Mouse (Mus musculus) heart, embryonic 16.5 days (tissue): ENCODE measurements around the gene Nup153. TPM values are rescaled to one million over a fixed set of nuclear protein-coding genes. Genes with fewer than 3 reads are reported as not detected.

Source experiments
- ATAC-seq: fragments of 200-750 bp; cut with Nextera tagmentation; replicated peaks from 2 replicates; pipeline ENCODE4 v1.8.0; 2017; ENCODE audit warnings: moderate number of reproducible peaks; ENCODE audit not compliant: insufficient read depth, low FRiP score; ENCODE audit errors: extremely low read depth
- H3K27ac ChIP-seq: fragments of 300-500 bp; sonication (generic); 2 replicates; pipeline ENCODE4 v1.5.1; 2014; ENCODE audit warnings: mild to moderate bottlenecking, low read length, control low read depth, moderate library complexity
- H3K27me3 ChIP-seq: fragments of 300-500 bp; sonication (generic); 2 replicates; pipeline ENCODE4 v1.6.1; 2014; ENCODE audit warnings: low read length, mixed read lengths; ENCODE audit not compliant: control insufficient read depth, insufficient read depth
- H3K36me3 ChIP-seq: fragments of 300-500 bp; sonication (generic); 2 replicates; pipeline ENCODE4 v1.6.1; 2014; ENCODE audit not compliant: control insufficient read depth, insufficient read depth
- H3K4me1 ChIP-seq: fragments of 300-500 bp; sonication (generic); 2 replicates; pipeline ENCODE4 v1.6.1; 2014; ENCODE audit warnings: low read length, mixed read lengths; ENCODE audit not compliant: control insufficient read depth, insufficient read depth
- H3K4me2 ChIP-seq: fragments of 300-500 bp; sonication (generic); 2 replicates; pipeline ENCODE4 v1.6.1; 2014; ENCODE audit warnings: low read depth, mild to moderate bottlenecking, control low read depth, low read length
- H3K4me3 ChIP-seq: fragments of 300-500 bp; sonication (generic); 2 replicates; pipeline ENCODE4 v1.5.1; 2014; ENCODE audit warnings: mild to moderate bottlenecking, control low read depth, low read length
- H3K9ac ChIP-seq: fragments of 300-500 bp; sonication (generic); 2 replicates; pipeline ENCODE4 v1.6.1; 2014; ENCODE audit warnings: low read length, control low read depth
- H3K9me3 ChIP-seq: fragments of 300-500 bp; sonication (generic); replicated peaks from 2 replicates; pipeline ENCODE4 v1.6.1; 2016; ENCODE audit warnings: low read length; ENCODE audit not compliant: control insufficient read depth
- WGBS: fragments of 180-500 bp; shearing (Covaris S2); extraction: QIAGEN DNeasy Blood & Tissue Kit; methylation state at CpG from one replicate; pipeline ENCODE4 v1.1.7; 2014; 5-methylcytosine and 5-hydroxymethylcytosine counted together
- polyA plus RNA-seq: library from polyadenylated mRNA; unstranded; fragments of >200 nt; fragmentation: Nextera tagmentation; extraction: Ambion mirVana; gene quantifications from 2 replicates; pipeline ENCODE4 v1.2.1, GENCODE M21; 2015

Nup153 gene
- 12.7 and 12.9 TPM in 2 replicates for polyA plus RNA-seq

DNA sequence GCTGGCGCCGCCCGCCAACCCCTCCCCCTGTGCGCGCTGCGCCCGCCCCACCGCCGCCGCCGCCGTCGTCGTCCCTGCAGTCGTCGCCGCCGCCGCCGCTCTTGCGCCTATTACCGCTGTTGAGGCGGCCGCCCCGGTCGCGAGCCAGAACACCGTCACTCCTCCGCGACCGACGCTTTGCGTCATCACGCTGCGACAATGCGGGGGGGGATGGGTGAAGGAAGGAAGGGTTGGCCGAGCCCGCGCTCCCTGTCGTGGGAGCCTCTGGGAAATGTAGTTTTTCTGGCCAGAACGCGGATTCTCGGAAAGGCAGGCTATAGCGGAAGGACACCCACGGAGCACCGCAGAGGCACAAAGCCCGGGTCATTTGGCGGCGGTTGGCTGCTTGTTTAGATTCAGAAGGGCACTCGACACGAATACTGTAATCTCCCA, at the start of gene Nup153:
Gene Nup153 (minus strand): TSS at position 104 of the 432 bp plus-strand sequence.
- WGBS: under 1% methylated on average over 46 of the region's 51 CpGs

GRCm38 (mm10) chr13:46777461-46777860, 49.7 kb upstream of the Nup153 start:
- H3K27ac ChIP-seq: no peak overlapping the region

More for the DNA sequence above, at the start of gene Nup153:
- Histone ChIP-seq H3K9ac (peak within 1 kb of the TSS; percentile 96), H3K9me3 (no peaks in the 10 kb centered on the region), H3K4me3 (peak within 1 kb of the TSS; percentile 99), H3K36me3 (no peaks in the 10 kb centered on the region), H3K27ac (peak within 1 kb of the TSS; percentile 95), H3K27me3 (no peaks in the 10 kb centered on the region), H3K4me2 (peak within 1 kb of the TSS; percentile 76), H3K4me1 (peaks cover 12% of the 10 kb centered on the region)
- peak; percentile 90 for ATAC-seq

GRCm38 (mm10) chr13:46776636-46777305, 49.0 kb upstream of the Nup153 start:
- no peak overlapping the region for H3K27ac ChIP-seq
- H3K36me3 ChIP-seq: peaks cover 38% of the 10 kb centered on the region
- H3K4me3 ChIP-seq: no peak overlapping the region
- ATAC-seq: no peak
- H3K27me3 ChIP-seq: no peaks in the 10 kb centered on the region
- no peaks in the 10 kb centered on the region for H3K4me1 ChIP-seq
- H3K9me3 ChIP-seq: no peaks in the 10 kb centered on the region
- 63% methylated on average over 14 of the region's 14 CpGs for WGBS
- no peak overlapping the region for H3K9ac ChIP-seq
- H3K4me2 ChIP-seq: no peak overlapping the region

More at GRCm38 (mm10) chr13:46777461-46777860, 49.7 kb upstream of the Nup153 start:
- no peaks in the 10 kb centered on the region for H3K27me3 ChIP-seq
- no peaks in the 10 kb centered on the region for H3K4me1 ChIP-seq
- ATAC-seq: no peak
- WGBS: 90% methylated on average over 3 of the region's 3 CpGs
- no peaks in the 10 kb centered on the region for H3K9me3 ChIP-seq
- H3K9ac ChIP-seq: no peak overlapping the region
- peaks cover 31% of the 10 kb centered on the region for H3K36me3 ChIP-seq
- no peak overlapping the region for H3K4me3 ChIP-seq
- H3K4me2 ChIP-seq: no peak overlapping the region

- H3K4me1 ChIP-seq: no peaks in the 10 kb centered on the region
- no peak for ATAC-seq
- H3K27ac ChIP-seq: no peak overlapping the region
- H3K27me3 ChIP-seq: no peaks in the 10 kb centered on the region
- H3K9me3 ChIP-seq: no peaks in the 10 kb centered on the region
- peaks cover 48% of the 10 kb centered on the region for H3K36me3 ChIP-seq
- WGBS: 68% methylated on average over 5 of the region's 5 CpGs
- no peak overlapping the region for H3K4me3 ChIP-seq
- no peak overlapping the region for H3K9ac ChIP-seq
- no peak overlapping the region for H3K4me2 ChIP-seq
Observed at GRCm38 (mm10) chr13:46774998-46775397, 47.3 kb upstream of the Nup153 start.

DNA sequence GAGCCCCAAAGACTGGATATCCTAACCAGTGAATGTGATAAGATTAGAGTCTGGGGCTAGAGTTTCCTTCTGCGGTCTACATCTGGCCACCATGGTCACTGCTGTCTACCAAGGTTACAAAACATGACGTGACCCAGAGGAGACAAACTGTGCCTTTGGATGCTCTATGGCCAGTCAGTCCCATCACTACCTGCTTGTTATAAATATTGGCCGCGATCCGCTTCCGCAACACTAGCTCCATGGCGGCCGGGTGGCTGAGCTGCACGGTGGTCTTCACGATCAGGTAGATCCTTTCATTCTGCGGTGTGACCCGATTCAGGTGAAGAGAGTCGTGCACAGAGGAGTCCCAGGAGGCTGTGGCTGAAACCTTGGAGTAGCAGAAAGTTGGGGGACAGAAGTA, 44.8 kb upstream of the Nup153 start:
- no peak for ATAC-seq
- Histone ChIP-seq H3K9me3 (no peaks in the 10 kb centered on the region), H3K36me3 (peaks cover 62% of the 10 kb centered on the region)

DNA sequence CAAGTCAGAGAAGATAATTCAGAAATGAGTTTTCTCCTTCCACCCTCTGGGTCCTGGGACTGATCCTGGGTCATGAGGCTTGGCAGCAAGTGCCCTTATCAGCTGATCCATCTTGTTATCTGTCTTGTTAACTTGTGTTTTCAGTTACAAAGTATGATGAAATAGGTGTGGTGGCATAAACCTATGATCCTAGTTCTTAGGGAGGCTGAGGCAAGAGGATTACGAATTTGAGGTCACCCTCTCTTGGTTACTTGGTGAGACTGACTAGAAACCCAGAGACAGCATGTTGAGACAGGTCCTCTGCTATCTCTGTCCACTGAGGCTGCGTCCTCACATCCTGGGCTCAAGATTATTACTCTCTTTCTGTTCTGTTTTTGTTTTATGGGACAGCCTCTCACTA, 37.6 kb upstream of the Nup153 start:
- ATAC-seq: no peak
- no peaks in the 10 kb centered on the region for H3K9me3 ChIP-seq
- no peak overlapping the region for H3K9ac ChIP-seq
- WGBS: 92% methylated on average over 2 of the region's 2 CpGs
- H3K4me2 ChIP-seq: no peak overlapping the region
- no peaks in the 10 kb centered on the region for H3K27me3 ChIP-seq
- H3K36me3 ChIP-seq: peaks cover 66% of the 10 kb centered on the region
- no peak overlapping the region for H3K4me3 ChIP-seq
- H3K4me1 ChIP-seq: no peaks in the 10 kb centered on the region
- H3K27ac ChIP-seq: no peak overlapping the region

More for the DNA sequence above, 44.8 kb upstream of the Nup153 start:
- Histone ChIP-seq H3K4me2 (no peak overlapping the region), H3K4me3 (no peak overlapping the region), H3K9ac (no peak overlapping the region), H3K4me1 (no peaks in the 10 kb centered on the region), H3K27me3 (no peaks in the 10 kb centered on the region), H3K27ac (no peak overlapping the region)
- 94% methylated on average over 13 of the region's 13 CpGs for WGBS

DNA sequence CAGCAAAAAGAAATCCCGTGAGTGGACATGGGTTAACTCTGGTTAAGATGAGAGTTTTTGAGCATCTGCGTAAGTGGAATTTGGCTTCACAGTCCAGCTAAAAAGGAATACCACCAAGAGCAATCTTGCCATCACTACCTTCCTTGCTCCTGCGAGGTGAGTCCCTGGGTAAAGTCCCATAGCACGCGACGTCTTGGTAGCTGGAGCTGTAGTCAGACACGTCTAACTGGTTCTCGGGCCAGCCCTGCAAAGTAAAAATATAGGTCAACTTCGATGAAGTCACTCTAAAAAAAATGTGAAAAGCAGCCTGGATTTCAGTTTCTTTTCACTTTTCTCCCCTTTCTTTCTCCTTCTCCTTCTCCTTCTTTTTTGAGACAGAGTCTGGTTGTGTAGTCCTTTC, 35.5 kb upstream of the Nup153 start:
- H3K27ac ChIP-seq: no peak overlapping the region

GRCm38 (mm10) chr13:46760921-46761320, 33.2 kb upstream of the Nup153 start:
- H3K9me3 ChIP-seq: no peaks in the 10 kb centered on the region
- no peak overlapping the region for H3K4me3 ChIP-seq
- no peak for ATAC-seq
- WGBS: 81% methylated on average over 6 of the region's 6 CpGs
- H3K27ac ChIP-seq: no peak overlapping the region
- H3K9ac ChIP-seq: no peak overlapping the region
- H3K4me2 ChIP-seq: no peak overlapping the region
- H3K27me3 ChIP-seq: no peaks in the 10 kb centered on the region
- H3K4me1 ChIP-seq: no peaks in the 10 kb centered on the region
- H3K36me3 ChIP-seq: peaks cover 56% of the 10 kb centered on the region

More for the DNA sequence above, 35.5 kb upstream of the Nup153 start:
- no peaks in the 10 kb centered on the region for H3K9me3 ChIP-seq
- H3K4me1 ChIP-seq: no peaks in the 10 kb centered on the region
- no peak overlapping the region for H3K4me2 ChIP-seq
- peaks cover 62% of the 10 kb centered on the region for H3K36me3 ChIP-seq
- H3K9ac ChIP-seq: no peak overlapping the region
- ATAC-seq: no peak
- WGBS: 90% methylated on average over 9 of the region's 9 CpGs
- H3K4me3 ChIP-seq: no peak overlapping the region
- no peaks in the 10 kb centered on the region for H3K27me3 ChIP-seq

GRCm38 (mm10) chr13:46759281-46759809, 31.6 kb upstream of the Nup153 start:
- ATAC-seq: no peak

More at GRCm38 (mm10) chr13:46759281-46759809, 31.6 kb upstream of the Nup153 start:
- H3K27ac ChIP-seq: no peak overlapping the region
- 83% methylated on average over 8 of the region's 8 CpGs for WGBS
- peaks cover 50% of the 10 kb centered on the region for H3K36me3 ChIP-seq
- no peak overlapping the region for H3K4me2 ChIP-seq
- H3K9ac ChIP-seq: no peak overlapping the region
- no peaks in the 10 kb centered on the region for H3K4me1 ChIP-seq
- no peak overlapping the region for H3K4me3 ChIP-seq
- H3K27me3 ChIP-seq: no peaks in the 10 kb centered on the region
- no peaks in the 10 kb centered on the region for H3K9me3 ChIP-seq
